Mouse (Mus musculus): ENCODE results near the gene Vamp9. TPM values are rescaled to one million over a fixed set of nuclear protein-coding genes. Genes with fewer than 3 reads are reported as not detected.
A peak's percentile ranks its signal among the peaks of the same experiment; 100 is the strongest.

The Vamp9 gene
- not detected in 2 replicates for polyA plus RNA-seq (2012; ENCODE audit: insufficient read depth, insufficient read length, low replicate concordance, missing spikeins)

DNA sequence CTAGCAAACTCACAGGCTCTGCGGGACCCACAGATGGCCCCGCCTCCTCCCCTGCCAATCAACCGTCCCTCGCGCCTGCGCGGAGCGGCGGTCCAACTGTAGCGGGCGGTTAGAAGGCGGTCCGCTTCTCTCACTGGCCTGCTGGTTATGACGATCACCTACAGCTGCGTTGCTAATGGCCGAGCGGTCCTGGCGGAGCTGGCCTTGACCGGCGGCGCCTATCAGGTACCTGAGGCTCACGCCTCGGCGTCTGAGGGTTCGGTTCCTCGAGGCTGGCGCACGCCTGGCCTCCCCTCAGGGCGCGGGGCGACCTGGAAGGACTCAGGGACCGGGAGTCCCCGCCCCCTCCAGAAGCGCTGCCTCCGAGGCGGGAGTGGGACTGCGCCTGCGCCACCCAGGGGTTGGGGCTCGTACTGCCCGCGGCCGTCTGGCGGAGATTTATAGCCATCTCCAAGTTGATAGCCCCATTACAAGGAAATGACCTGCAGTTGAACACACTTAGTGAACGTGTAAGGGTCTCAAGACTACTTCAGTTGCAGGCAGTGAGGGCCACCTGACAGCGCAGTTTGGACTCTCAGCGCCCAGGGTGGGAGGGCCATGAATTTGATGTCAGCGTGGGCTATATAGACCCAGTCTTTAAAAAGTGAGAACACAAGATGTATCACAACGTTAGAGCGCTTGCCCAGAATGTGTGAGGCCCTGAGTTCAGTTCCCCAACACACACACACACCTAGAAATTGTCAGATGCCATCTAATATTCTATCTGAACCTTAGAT is at the start of gene Vamp9:
TSS of gene Vamp9 (plus strand) at position 74 of the 776 bp plus-strand sequence.
- 3% methylated on average over 49 of the region's 49 CpGs for whole genome bisulfite sequencing
- H3K4me3 ChIP-seq (ENCODE audit: insufficient read depth, low read depth, low read length): peak within 1 kb of the TSS; percentile 55
- TF ChIP-seq CTCF (IDR thresholded peaks at IDR 0.05; ENCODE audit: insufficient read depth, low read depth, low read length) (peak; percentile 53; the same call in 1 of the 2 replicates), POLR2A (IDR thresholded peaks at IDR 0.05; ENCODE audit: insufficient read depth, low read depth, low read length) (peak; percentile 64)
- no peak within 1 kb of the TSS for H3K27ac ChIP-seq (ENCODE audit: insufficient read depth, low read depth, low read length)
- no peaks in the 10 kb centered on the region for H3K4me1 ChIP-seq (ENCODE audit: control insufficient read depth, insufficient read depth, low read length)

DNA sequence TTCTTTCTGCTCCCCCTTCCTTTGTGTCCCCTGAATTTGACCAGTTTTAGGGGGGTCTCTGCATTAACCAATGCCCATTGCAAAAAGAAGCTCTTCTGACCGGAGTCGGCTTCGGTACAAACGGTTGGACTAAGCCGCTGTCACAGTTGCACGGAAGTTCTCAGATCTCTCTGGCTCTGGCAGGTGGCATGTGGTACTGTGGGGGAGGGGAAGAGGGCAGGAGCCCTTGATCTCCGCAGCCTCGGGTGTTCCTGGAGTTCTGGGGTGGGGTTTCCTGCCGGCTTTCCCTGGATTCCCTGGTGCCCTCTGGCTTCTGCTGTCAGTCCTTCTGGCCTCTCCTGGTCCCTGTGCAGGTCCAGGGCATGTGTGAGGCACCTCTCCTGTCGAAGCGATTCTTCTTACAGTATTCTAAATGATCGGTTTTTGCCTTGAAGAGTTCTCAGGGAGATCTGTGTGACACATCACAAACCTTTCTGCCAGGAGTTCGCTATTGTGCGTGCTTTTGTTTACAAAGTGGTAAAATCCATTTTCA is 48.9 kb upstream of the Vamp9 start:
- TF ChIP-seq CTCF (IDR thresholded peaks at IDR 0.05; ENCODE audit: insufficient read depth, low read depth, low read length) (no peak), POLR2A (IDR thresholded peaks at IDR 0.05; ENCODE audit: insufficient read depth, low read depth, low read length) (no peak)
- WGBS: 61% methylated on average over 14 of the region's 14 CpGs
- no peak overlapping the region for H3K27ac ChIP-seq (ENCODE audit: insufficient read depth, low read depth, low read length)
- H3K4me3 ChIP-seq (ENCODE audit: insufficient read depth, low read depth, low read length): no peak overlapping the region
- no peaks in the 10 kb centered on the region for H3K4me1 ChIP-seq (ENCODE audit: control insufficient read depth, insufficient read depth, low read length)

- Histone ChIP-seq H3K4me1 (ENCODE audit: control insufficient read depth, insufficient read depth, low read length) (no peaks in the 10 kb centered on the region), H3K27ac (ENCODE audit: insufficient read depth, low read depth, low read length) (no peak overlapping the region), H3K4me3 (ENCODE audit: insufficient read depth, low read depth, low read length) (no peak overlapping the region)
- 78% methylated on average over 13 of the region's 13 CpGs for WGBS
- TF ChIP-seq POLR2A (IDR thresholded peaks at IDR 0.05; ENCODE audit: insufficient read depth, low read depth, low read length): no peak
- no peak for TF ChIP-seq CTCF (IDR thresholded peaks at IDR 0.05; ENCODE audit: insufficient read depth, low read depth, low read length)
These were observed 46.2 kb upstream of the Vamp9 start for GRCm38 (mm10) chr5:99859637-99860433.

GRCm38 (mm10) chr5:99861816-99862215 is 44.2 kb upstream of the Vamp9 start:
- H3K27ac ChIP-seq (ENCODE audit: insufficient read depth, low read depth, low read length): no peak overlapping the region
- no peak overlapping the region for H3K4me3 ChIP-seq (ENCODE audit: insufficient read depth, low read depth, low read length)
- TF ChIP-seq CTCF (IDR thresholded peaks at IDR 0.05; ENCODE audit: insufficient read depth, low read depth, low read length) (no peak), POLR2A (IDR thresholded peaks at IDR 0.05; ENCODE audit: insufficient read depth, low read depth, low read length) (no peak)
- 93% methylated on average over 6 of the region's 6 CpGs for WGBS
- H3K4me1 ChIP-seq (ENCODE audit: control insufficient read depth, insufficient read depth, low read length): no peaks in the 10 kb centered on the region

DNA sequence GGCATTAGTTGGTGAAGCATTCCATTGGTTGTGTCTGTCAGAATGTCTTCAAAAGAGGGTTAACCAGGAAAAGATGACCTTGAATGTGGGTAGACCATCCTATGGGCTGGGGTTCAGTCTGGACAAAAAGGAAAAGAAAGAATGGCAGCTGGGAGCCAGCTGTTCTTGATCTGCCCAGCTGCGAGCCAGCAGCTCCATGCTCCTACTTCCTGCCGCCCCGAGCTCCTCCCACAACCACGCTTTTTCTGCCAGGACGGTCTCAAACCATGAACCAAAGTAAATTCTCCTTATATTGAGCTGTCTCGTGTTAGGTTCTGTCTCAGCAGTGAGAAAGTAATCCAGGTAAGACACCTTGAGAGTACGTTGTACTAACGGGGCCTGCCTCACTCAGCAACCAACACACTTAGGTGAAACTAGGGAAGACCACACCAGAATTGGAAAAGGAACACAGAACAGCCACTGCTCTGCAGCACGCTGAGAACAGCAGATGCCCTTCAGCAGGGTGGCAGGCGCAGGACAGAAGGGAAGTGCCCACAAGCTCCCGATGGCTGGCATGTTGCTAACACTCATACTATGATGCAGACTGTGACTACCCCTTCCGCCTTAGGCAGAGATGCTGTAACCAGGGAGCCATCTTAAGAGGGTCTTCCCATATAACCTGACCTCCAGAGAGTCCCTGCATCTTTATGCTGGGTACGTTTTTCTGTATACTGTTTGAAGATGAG is 42.2 kb upstream of the Vamp9 start:
- Histone ChIP-seq H3K27ac (ENCODE audit: insufficient read depth, low read depth, low read length) (no peak overlapping the region), H3K4me1 (ENCODE audit: control insufficient read depth, insufficient read depth, low read length) (no peaks in the 10 kb centered on the region), H3K4me3 (ENCODE audit: insufficient read depth, low read depth, low read length) (no peak overlapping the region)
- WGBS: 92% methylated on average over 13 of the region's 13 CpGs
- TF ChIP-seq CTCF (IDR thresholded peaks at IDR 0.05; ENCODE audit: insufficient read depth, low read depth, low read length) (no peak), POLR2A (IDR thresholded peaks at IDR 0.05; ENCODE audit: insufficient read depth, low read depth, low read length) (no peak)

- no peak overlapping the region for H3K4me3 ChIP-seq (ENCODE audit: insufficient read depth, low read depth, low read length)
- TF ChIP-seq POLR2A (IDR thresholded peaks at IDR 0.05; ENCODE audit: insufficient read depth, low read depth, low read length) (no peak), CTCF (IDR thresholded peaks at IDR 0.05; ENCODE audit: insufficient read depth, low read depth, low read length) (no peak)
- 95% methylated on average over 1 of the region's 1 CpGs for WGBS
- no peak overlapping the region for H3K27ac ChIP-seq (ENCODE audit: insufficient read depth, low read depth, low read length)
- no peaks in the 10 kb centered on the region for H3K4me1 ChIP-seq (ENCODE audit: control insufficient read depth, insufficient read depth, low read length)
These were observed 40.3 kb upstream of the Vamp9 start for GRCm38 (mm10) chr5:99865779-99866178.

- no peak overlapping the region for H3K4me3 ChIP-seq (ENCODE audit: insufficient read depth, low read depth, low read length)
- H3K27ac ChIP-seq (ENCODE audit: insufficient read depth, low read depth, low read length): no peak overlapping the region
- no peaks in the 10 kb centered on the region for H3K4me1 ChIP-seq (ENCODE audit: control insufficient read depth, insufficient read depth, low read length)
- TF ChIP-seq CTCF (IDR thresholded peaks at IDR 0.05; ENCODE audit: insufficient read depth, low read depth, low read length) (no peak), POLR2A (IDR thresholded peaks at IDR 0.05; ENCODE audit: insufficient read depth, low read depth, low read length) (no peak)
- WGBS: 92% methylated on average over 17 of the region's 17 CpGs
These were observed 37.8 kb upstream of the Vamp9 start for GRCm38 (mm10) chr5:99868286-99868685.

DNA sequence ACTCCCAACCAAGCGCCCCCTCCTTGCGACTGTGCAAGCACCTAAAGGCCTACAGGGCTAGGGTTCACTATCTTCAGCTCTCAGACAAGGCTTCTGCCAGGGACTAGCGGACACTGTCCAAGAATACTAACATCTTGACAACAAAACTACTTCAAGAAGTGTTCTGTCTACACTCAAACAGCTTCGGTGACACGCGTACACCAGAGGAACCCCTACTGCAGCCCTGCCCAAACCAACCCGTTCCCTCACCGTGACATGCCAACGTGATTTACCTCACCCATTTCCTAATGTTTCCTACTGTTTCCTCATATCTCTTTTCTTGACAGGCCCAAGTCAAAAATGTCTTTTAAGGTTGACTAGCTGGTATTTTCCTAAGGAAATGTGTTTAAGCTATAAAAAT is 37.1 kb upstream of the Vamp9 start:
- TF ChIP-seq POLR2A (IDR thresholded peaks at IDR 0.05; ENCODE audit: insufficient read depth, low read depth, low read length) (no peak), CTCF (IDR thresholded peaks at IDR 0.05; ENCODE audit: insufficient read depth, low read depth, low read length) (no peak)
- H3K27ac ChIP-seq (ENCODE audit: insufficient read depth, low read depth, low read length): no peak overlapping the region
- H3K4me1 ChIP-seq (ENCODE audit: control insufficient read depth, insufficient read depth, low read length): no peaks in the 10 kb centered on the region
- WGBS: 98% methylated on average over 9 of the region's 9 CpGs
- H3K4me3 ChIP-seq (ENCODE audit: insufficient read depth, low read depth, low read length): no peak overlapping the region
